ENCODE assay signal across 18 mouse cellular contexts in the genomic region with DNA sequence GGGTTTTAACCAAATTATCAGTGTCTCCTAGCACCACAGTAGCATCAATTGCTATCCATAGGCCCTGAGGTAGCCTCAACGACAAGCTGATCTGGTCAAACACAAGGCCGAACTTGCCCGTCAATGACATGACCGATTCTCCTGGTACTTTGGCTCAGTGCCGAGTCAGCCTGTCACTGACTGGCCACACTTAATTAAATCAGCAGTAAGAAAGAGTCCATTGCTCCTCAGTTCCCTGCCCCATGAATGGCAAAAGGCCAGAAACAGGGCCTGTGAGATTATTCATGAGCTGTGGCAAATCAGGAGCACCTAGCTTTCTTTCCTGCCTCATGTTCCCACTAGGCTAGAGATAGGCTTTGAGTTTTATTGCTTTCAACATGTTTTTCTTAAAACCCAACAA.
DNase-seq lines count a peak whose midpoint lies in the region; ATAC-seq and TF ChIP-seq lines count a peak whose summit lies in the region.
"Had no signal": no experiment of that assay in that cellular context is flagged by ENCODE, and none has a peak within 500 bp of the region (broad histone marks: within the 10 kb centered on the region; RNA-seq: fewer than 3 reads in every experiment).

No protein-coding gene starts in this region.

- H3K4me1 ChIP-seq in lung, embryonic 14.5 days (ENCODE audit: insufficient read depth) = no peaks in the 10 kb centered on the region
- H3K4me1 ChIP-seq in lung, postnatal 0 days (ENCODE audit: insufficient read depth, low read depth, low read length) = no peaks in the 10 kb centered on the region
- H3K4me1 ChIP-seq: hindbrain, embryonic 10.5 days; limb, embryonic 13.5 days; lung, embryonic 15.5 days had no signal

- ATAC-seq in lung, embryonic 14.5 days (ENCODE audit: insufficient read depth) = no peak; the same call in 1 of the 2 replicates
- ATAC-seq in lung, postnatal 0 days = no peak
- ATAC-seq: intestine, postnatal 0 days had no signal

- no peak overlapping the region for H3K4me2 ChIP-seq in lung, embryonic 14.5 days
- H3K4me2 ChIP-seq in lung, postnatal 0 days (replicated peaks; ENCODE audit: low read depth, low read length) = no peak overlapping the region
- H3K4me2 ChIP-seq: heart, embryonic 13.5 days; limb, embryonic 13.5 days; lung, embryonic 15.5 days had no signal

- WGBS in lung, embryonic 14.5 days = 53% methylated on average over 5 of the region's 5 CpGs
- 62% methylated on average over 5 of the region's 5 CpGs for WGBS in lung, postnatal 0 days

- DNase-seq in adrenal gland, adult (ENCODE audit: inconsistent age in 2 of 2, low spot score in 1 of 2) = peak; percentile 32 to 49
- DNase-seq in adrenal gland, postnatal 4 days (ENCODE audit: low spot score in 2 of 2) = no peak
- DNase-seq in lung, embryonic 14.5 days = peak; percentile 55
- no peak for DNase-seq in lung, postnatal 0 days (ENCODE audit: low spot score)
- peak; percentile 1 for DNase-seq in NIH3T3 (ENCODE audit: low read depth)
- DNase-seq in cerebellum, adult 18-20 months = peak; percentile 28 to 38
- DNase-seq in urinary bladder, adult 18-20 months (ENCODE audit: low spot score in 2 of 2) = no peak
- DNase-seq in layer of hippocampus, adult 9-10 months (ENCODE audit: low spot score) = no peak
- DNase-seq: gastrocnemius, postnatal 14 days; kidney, postnatal 36 days; thymus, postnatal 4 days had no signal

- H3K9ac ChIP-seq in lung, embryonic 14.5 days = no peak overlapping the region
- H3K9ac ChIP-seq in lung, postnatal 0 days (replicated peaks; ENCODE audit: low read depth) = no peak overlapping the region
- H3K9ac ChIP-seq: heart, embryonic 13.5 days; limb, embryonic 13.5 days; lung, embryonic 15.5 days had no signal

- H3K9me3 ChIP-seq in lung, embryonic 14.5 days (ENCODE audit: low read depth, low read length) = no peaks in the 10 kb centered on the region
- H3K9me3 ChIP-seq in lung, postnatal 0 days (ENCODE audit: low read length) = no peaks in the 10 kb centered on the region
- H3K9me3 ChIP-seq: heart, embryonic 13.5 days; hindbrain, embryonic 10.5 days; limb, embryonic 13.5 days; lung, embryonic 15.5 days had no signal

- no peak overlapping the region for H3K27ac ChIP-seq in lung, embryonic 14.5 days (ENCODE audit: low read depth)
- H3K27ac ChIP-seq in lung, postnatal 0 days (ENCODE audit: low read length) = no peak overlapping the region
- H3K27ac ChIP-seq: heart, embryonic 13.5 days; hindbrain, embryonic 10.5 days; limb, embryonic 13.5 days; lung, embryonic 15.5 days; stomach, postnatal 0 days had no signal

- no peak overlapping the region for H3K4me3 ChIP-seq in lung, embryonic 14.5 days (ENCODE audit: low read depth, low read length)
- no peak overlapping the region for H3K4me3 ChIP-seq in lung, postnatal 0 days (ENCODE audit: low read depth, low read length)
- H3K4me3 ChIP-seq: heart, embryonic 13.5 days; hindbrain, embryonic 10.5 days; limb, embryonic 13.5 days; lung, embryonic 15.5 days; myocyte had no signal

- no peaks in the 10 kb centered on the region for H3K36me3 ChIP-seq in lung, embryonic 14.5 days (ENCODE audit: insufficient read depth)
- no peaks in the 10 kb centered on the region for H3K36me3 ChIP-seq in lung, postnatal 0 days (ENCODE audit: insufficient read depth, low read length)
- H3K36me3 ChIP-seq: heart, embryonic 13.5 days; hindbrain, embryonic 10.5 days; limb, embryonic 13.5 days; lung, embryonic 15.5 days had no signal

- TF ChIP-seq EP300 in lung, postnatal 0 days (IDR thresholded peaks at IDR 0.05) = no peak

- no peak for TF ChIP-seq CTCF in lung, embryonic 14.5 days (IDR thresholded peaks at IDR 0.05; ENCODE audit: low read depth)
- no peak for TF ChIP-seq CTCF in lung, postnatal 0 days (IDR thresholded peaks at IDR 0.05)

- H3K27me3 ChIP-seq in lung, embryonic 14.5 days (ENCODE audit: insufficient read depth, low read length) = no peaks in the 10 kb centered on the region
- no peaks in the 10 kb centered on the region for H3K27me3 ChIP-seq in lung, postnatal 0 days (replicated peaks; ENCODE audit: insufficient read depth, low read length)
- H3K27me3 ChIP-seq: limb, embryonic 13.5 days; lung, embryonic 15.5 days had no signal

Comparison
In these comparisons a context has a peak if more than half of its experiments do, and no peak if none do; other contexts are left out.
1. DNase-seq: peak in adrenal gland, adult (2 of 2), lung, embryonic 14.5 days (single experiment), NIH3T3 (single experiment) and cerebellum, adult 18-20 months (2 of 2); none in adrenal gland, postnatal 4 days (0 of 2), lung, postnatal 0 days (single experiment), urinary bladder, adult 18-20 months (0 of 2) and layer of hippocampus, adult 9-10 months (single experiment).